Mouse (Mus musculus) heart, postnatal 0 days (tissue): ENCODE results near the gene BC048403.

Experiments
- CTCF ChIP-seq: IDR thresholded peaks from 2 replicates; pipeline ENCODE4 v1.5.1; 2016; ENCODE audit warnings: antibody characterized with exemption, control low read depth, low read depth
- EP300 ChIP-seq: IDR thresholded peaks from 2 replicates; pipeline ENCODE4 v1.6.1; 2016; ENCODE audit warnings: antibody characterized with exemption, low read depth

DNA sequence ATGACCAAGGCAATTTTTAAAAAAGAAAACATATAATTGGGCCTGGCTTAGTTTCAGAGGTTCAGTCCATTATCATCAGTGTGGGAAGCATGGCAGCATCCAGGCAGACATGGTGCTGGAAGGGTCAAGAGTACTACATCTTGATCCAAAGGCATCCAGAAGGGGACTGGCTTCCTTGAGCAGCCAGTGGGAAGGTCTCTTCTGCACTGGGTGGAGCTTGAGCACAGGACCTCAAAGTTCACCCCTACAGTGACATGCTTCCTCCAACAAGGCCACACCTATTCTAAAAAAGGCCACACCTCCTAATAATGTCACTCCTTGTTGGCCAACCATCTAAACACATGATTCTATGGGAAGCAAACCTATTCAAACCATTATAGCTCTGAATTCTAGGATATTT is 22.9 kb upstream of the BC048403 start:
- TF ChIP-seq CTCF (no peak), EP300 (no peak)
